In the genomic region with DNA sequence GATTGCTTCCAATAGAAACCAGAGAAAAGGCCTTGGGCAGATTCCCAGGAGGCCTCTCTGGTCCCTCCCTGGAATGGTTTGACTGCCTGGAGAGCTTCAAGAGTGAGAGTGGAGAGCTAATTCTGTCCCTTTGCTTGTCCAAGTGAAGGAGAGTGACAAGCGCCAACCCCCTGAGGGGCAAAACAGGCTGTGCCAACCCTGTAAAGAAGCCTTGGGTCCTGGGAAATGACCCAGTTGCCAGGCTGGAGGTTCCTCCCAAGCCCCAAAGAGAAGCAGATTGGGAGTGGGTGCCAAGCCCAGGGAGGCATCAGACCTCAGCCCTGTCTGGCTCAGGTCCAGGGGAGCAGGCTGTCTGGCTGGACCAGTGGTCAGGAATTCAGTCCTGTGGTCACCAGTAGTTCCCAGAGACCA, we compare ENCODE assay signal across 8 mouse cellular contexts. TPM values are rescaled to one million over a fixed set of nuclear protein-coding genes. Genes with fewer than 3 reads are reported as not detected.
DNase-seq lines count a peak whose midpoint lies in the region; ATAC-seq lines count a peak whose summit lies in the region.

No protein-coding gene starts in this region.

- no peaks in the 10 kb centered on the region for H3K27me3 ChIP-seq in limb, embryonic 13.5 days
- no peaks in the 10 kb centered on the region for H3K27me3 ChIP-seq in limb, embryonic 10.5 days (ENCODE audit: low read depth, poor library complexity, severe bottlenecking)
- no peaks in the 10 kb centered on the region for H3K27me3 ChIP-seq in limb, embryonic 15.5 days

- peaks cover 21% of the 10 kb centered on the region for H3K4me1 ChIP-seq in limb, embryonic 13.5 days
- H3K4me1 ChIP-seq in limb, embryonic 10.5 days = peaks cover 21% of the 10 kb centered on the region
- H3K4me1 ChIP-seq in limb, embryonic 15.5 days = peaks cover 24% of the 10 kb centered on the region

- no peak overlapping the region for H3K9ac ChIP-seq in limb, embryonic 13.5 days
- no peak overlapping the region for H3K9ac ChIP-seq in limb, embryonic 15.5 days

- DNase-seq in limb, embryonic 10.5 days (ENCODE audit: low spot score) = no peak
- DNase-seq in cerebellum, postnatal 14 days = peak; percentile 81 to 88
- DNase-seq in heart, adult 18-20 months = peak; percentile 83 to 84
- DNase-seq in kidney, adult 9 months = peak; percentile 96
- DNase-seq in right cerebral cortex, postnatal 14 days = peak; percentile 59
- no peak for DNase-seq in spleen, postnatal 36 days (ENCODE audit: low spot score in 2 of 2)

- H3K9me3 ChIP-seq in limb, embryonic 13.5 days = no peaks in the 10 kb centered on the region
- H3K9me3 ChIP-seq in limb, embryonic 10.5 days (replicated peaks) = no peaks in the 10 kb centered on the region
- H3K9me3 ChIP-seq in limb, embryonic 15.5 days = no peaks in the 10 kb centered on the region

- 93% methylated on average over 1 of the region's 1 CpGs for WGBS in limb, embryonic 13.5 days
- WGBS in limb, embryonic 10.5 days = 94% methylated on average over 1 of the region's 1 CpGs
- 66% methylated on average over 1 of the region's 1 CpGs for WGBS in limb, embryonic 15.5 days

- H3K4me2 ChIP-seq in limb, embryonic 13.5 days (replicated peaks) = no peak overlapping the region
- no peak overlapping the region for H3K4me2 ChIP-seq in limb, embryonic 15.5 days

- H3K4me3 ChIP-seq in limb, embryonic 13.5 days = no peak overlapping the region
- no peak overlapping the region for H3K4me3 ChIP-seq in limb, embryonic 10.5 days
- no peak overlapping the region for H3K4me3 ChIP-seq in limb, embryonic 15.5 days

- peaks cover 28% of the 10 kb centered on the region for H3K36me3 ChIP-seq in limb, embryonic 13.5 days
- H3K36me3 ChIP-seq in limb, embryonic 10.5 days = peaks cover 22% of the 10 kb centered on the region
- H3K36me3 ChIP-seq in limb, embryonic 15.5 days = peaks cover 28% of the 10 kb centered on the region

- peak overlapping the region; percentile 74 for H3K27ac ChIP-seq in limb, embryonic 13.5 days
- no peak overlapping the region for H3K27ac ChIP-seq in limb, embryonic 10.5 days
- H3K27ac ChIP-seq in limb, embryonic 15.5 days = peak overlapping the region; percentile 84

- no peak for ATAC-seq in limb, embryonic 13.5 days (ENCODE audit: low FRiP score, low read depth)
- ATAC-seq in limb, embryonic 15.5 days (ENCODE audit: insufficient number of reproducible peaks, low FRiP score, low TSS enrichment, low read depth) = peak; percentile 41; the same call in 1 of the 2 replicates

RNA-seq across cellular contexts. Expression of a gene that starts 37.2 kb away (rescaled TPM):
- 113 and 140 TPM in 2 replicates for polyA plus RNA-seq in limb, embryonic 13.5 days (2015; fragmentation: Nextera tagmentation; extraction: Ambion mirVana)
- 29.5 and 49.8 TPM in 2 replicates for polyA plus RNA-seq in limb, embryonic 10.5 days (2016; fragmentation: Nextera tagmentation; extraction: Ambion mirVana)
- total RNA-seq in heart, adult 18-20 months (2021) = 100 to 1,000 TPM; 114 to 133 TPM
- polyA plus RNA-seq in limb, embryonic 15.5 days (2015; fragmentation: Nextera tagmentation; extraction: Ambion mirVana) = 113 and 114 TPM in 2 replicates

Comparison
In these comparisons a context has a peak if more than half of its experiments do, and no peak if none do; other contexts are left out.
1. DNase-seq: peak in cerebellum, postnatal 14 days (2 of 2), heart, adult 18-20 months (2 of 2), kidney, adult 9 months (single experiment) and right cerebral cortex, postnatal 14 days (single experiment); none in limb, embryonic 10.5 days (single experiment) and spleen, postnatal 36 days (0 of 2).